Mouse (Mus musculus): ENCODE data around the gene Skor1.

Skor1 gene

GRCm38 (mm10) chr9:63147786-63148409 is 863 bp downstream of the Skor1 start:
- DNase-seq = no peak

GRCm38 (mm10) chr9:63147296-63147695 is 1.5 kb downstream of the Skor1 start:
- DNase-seq = no peak

GRCm38 (mm10) chr9:63146856-63147274 is 1.9 kb downstream of the Skor1 start:
- peak in 1 of 2 experiments; percentile 31 for DNase-seq

GRCm38 (mm10) chr9:63146126-63146855 is 2.5 kb downstream of the Skor1 start:
- peak in 1 of 2 experiments; percentile 38 for DNase-seq

- peak in 1 of 2 experiments; percentile 26 for DNase-seq
These were observed 3.3 kb downstream of the Skor1 start for GRCm38 (mm10) chr9:63145249-63146125.

- no peak for DNase-seq
These were observed 4.1 kb downstream of the Skor1 start for GRCm38 (mm10) chr9:63144502-63145248.

- no peak for DNase-seq
These were observed 4.9 kb downstream of the Skor1 start for GRCm38 (mm10) chr9:63143641-63144501.

- DNase-seq = no peak
These were observed 5.5 kb downstream of the Skor1 start for GRCm38 (mm10) chr9:63143227-63143626.

GRCm38 (mm10) chr9:63142335-63143036 is 6.3 kb downstream of the Skor1 start:
- peak in 1 of 2 experiments; percentile 30 for DNase-seq

- no peak for DNase-seq
These were observed 7.0 kb downstream of the Skor1 start for GRCm38 (mm10) chr9:63141641-63142334.

- no peak for DNase-seq
These were observed 8.6 kb downstream of the Skor1 start for GRCm38 (mm10) chr9:63140211-63140610.

GRCm38 (mm10) chr9:63139661-63140060 is 9.1 kb downstream of the Skor1 start:
- DNase-seq = no peak

GRCm38 (mm10) chr9:63138481-63138967 is 10.2 kb downstream of the Skor1 start:
- peak in 1 of 2 experiments; percentile 50 for DNase-seq

GRCm38 (mm10) chr9:63137615-63137915 is 11.2 kb downstream of the Skor1 start:
- no peak for DNase-seq

- peak in 1 of 2 experiments; percentile 30 for DNase-seq
These were observed 11.8 kb downstream of the Skor1 start for GRCm38 (mm10) chr9:63136756-63137614.

GRCm38 (mm10) chr9:63136241-63136640 is 12.5 kb downstream of the Skor1 start:
- DNase-seq = no peak

- DNase-seq = peak; percentile 71 to 76
These were observed 13.0 kb downstream of the Skor1 start for GRCm38 (mm10) chr9:63135801-63136200.

GRCm38 (mm10) chr9:63135356-63135755 is 13.4 kb downstream of the Skor1 start:
- DNase-seq = peak in 1 of 2 experiments; percentile 36

GRCm38 (mm10) chr9:63133659-63134058 is 15.1 kb downstream of the Skor1 start:
- no peak for DNase-seq

Measured in cerebellum, adult 18-20 months (tissue).